Mouse (Mus musculus): ENCODE measurements around the gene Cdc42se1. TPM values are rescaled to one million over a fixed set of nuclear protein-coding genes. Genes with fewer than 3 reads are reported as not detected.

The Cdc42se1 gene
- polyA plus RNA-seq, 1 experiment from 2014 or later = 102 TPM

GRCm38 (mm10) chr3:95239022-95239421 lies 10.5 kb downstream of the Cdc42se1 start:
- no peak overlapping the region for H3K27ac ChIP-seq (ENCODE audit: low read depth, low read length)
- H3K36me3 ChIP-seq (ENCODE audit: control insufficient read depth, insufficient read depth, low read length) = peaks cover 32% of the 10 kb centered on the region
- no peaks in the 10 kb centered on the region for H3K27me3 ChIP-seq (replicated peaks; ENCODE audit: control insufficient read depth, insufficient read depth, low read length)
- no peak overlapping the region for H3K9ac ChIP-seq (ENCODE audit: low read depth, low read length)
- DNase-seq (ENCODE audit: low spot score) (no peak), ATAC-seq (replicated peaks; ENCODE audit: low FRiP score) (no peak)
- no peaks in the 10 kb centered on the region for H3K9me3 ChIP-seq (ENCODE audit: control insufficient read depth, low read length)
- 0 out of 2 replicates have a peak, but pooled peaks cover 7% of the 10 kb centered on the region for H3K4me1 ChIP-seq (replicated peaks; ENCODE audit: control insufficient read depth, insufficient read depth, low read length)
- WGBS = 82% methylated on average over 6 of the region's 6 CpGs
- H3K4me3 ChIP-seq (ENCODE audit: low read depth, low read length) = no peak overlapping the region
- no peak overlapping the region for H3K4me2 ChIP-seq

- DNase-seq (ENCODE audit: low spot score) (no peak), ATAC-seq (replicated peaks; ENCODE audit: low FRiP score) (no peak)
- H3K4me3 ChIP-seq (ENCODE audit: low read depth, low read length) = no peak overlapping the region
- no peaks in the 10 kb centered on the region for H3K27me3 ChIP-seq (replicated peaks; ENCODE audit: control insufficient read depth, insufficient read depth, low read length)
- H3K9me3 ChIP-seq (ENCODE audit: control insufficient read depth, low read length) = no peaks in the 10 kb centered on the region
- 83% methylated on average over 12 of the region's 12 CpGs for WGBS
- H3K27ac ChIP-seq (ENCODE audit: low read depth, low read length) = no peak overlapping the region
- peaks cover 25% of the 10 kb centered on the region for H3K36me3 ChIP-seq (ENCODE audit: control insufficient read depth, insufficient read depth, low read length)
- H3K9ac ChIP-seq (ENCODE audit: low read depth, low read length) = no peak overlapping the region
- 0 out of 2 replicates have a peak, but pooled peaks cover 7% of the 10 kb centered on the region for H3K4me1 ChIP-seq (replicated peaks; ENCODE audit: control insufficient read depth, insufficient read depth, low read length)
- 0 out of 2 replicates have a peak overlapping the region, but pooled peaks have one; percentile 1 for H3K4me2 ChIP-seq
Measured at GRCm38 (mm10) chr3:95239971-95240370, 11.4 kb downstream of the Cdc42se1 start.

GRCm38 (mm10) chr3:95240900-95241299 lies 12.4 kb downstream of the Cdc42se1 start:
- ATAC-seq (replicated peaks; ENCODE audit: low FRiP score) (peak; percentile 42; the same call in 1 of the 2 replicates), DNase-seq (ENCODE audit: low spot score) (no peak)
- H3K4me3 ChIP-seq (ENCODE audit: low read depth, low read length) = no peak overlapping the region; the same call in 1 of the 2 replicates
- H3K4me2 ChIP-seq = peak overlapping the region; percentile 54
- H3K9ac ChIP-seq (ENCODE audit: low read depth, low read length) = peak overlapping the region; percentile 5; the same call in 1 of the 2 replicates
- no peaks in the 10 kb centered on the region for H3K27me3 ChIP-seq (replicated peaks; ENCODE audit: control insufficient read depth, insufficient read depth, low read length)
- 0 out of 2 replicates have a peak, but pooled peaks cover 7% of the 10 kb centered on the region for H3K4me1 ChIP-seq (replicated peaks; ENCODE audit: control insufficient read depth, insufficient read depth, low read length)
- H3K9me3 ChIP-seq (ENCODE audit: control insufficient read depth, low read length) = no peaks in the 10 kb centered on the region
- no peak overlapping the region for H3K27ac ChIP-seq (ENCODE audit: low read depth, low read length)
- WGBS = 39% methylated on average over 17 of the region's 17 CpGs
- peaks cover 17% of the 10 kb centered on the region for H3K36me3 ChIP-seq (ENCODE audit: control insufficient read depth, insufficient read depth, low read length)

GRCm38 (mm10) chr3:95241498-95241897 lies 13.0 kb downstream of the Cdc42se1 start, which contains the start of gene Gm128:
TSS of gene Gm128 (minus strand) at chr3:95241598.
- Histone ChIP-seq H3K4me1 (replicated peaks; ENCODE audit: control insufficient read depth, insufficient read depth, low read length) (0 out of 2 replicates have a peak, but pooled peaks cover 7% of the 10 kb centered on the region), H3K4me2 (peak within 1 kb of the TSS; percentile 54), H3K9ac (ENCODE audit: low read depth, low read length) (peak within 1 kb of the TSS; percentile 5; the same call in 1 of the 2 replicates), H3K36me3 (ENCODE audit: control insufficient read depth, insufficient read depth, low read length) (peaks cover 14% of the 10 kb centered on the region), H3K27ac (ENCODE audit: low read depth, low read length) (no peak within 1 kb of the TSS), H3K4me3 (ENCODE audit: low read depth, low read length) (no peak within 1 kb of the TSS; the same call in 1 of the 2 replicates), H3K27me3 (replicated peaks; ENCODE audit: control insufficient read depth, insufficient read depth, low read length) (no peaks in the 10 kb centered on the region), H3K9me3 (ENCODE audit: control insufficient read depth, low read length) (no peaks in the 10 kb centered on the region)
- WGBS = 74% methylated on average over 7 of the region's 7 CpGs
- DNase-seq (ENCODE audit: low spot score) = no peak
- no peak for ATAC-seq (replicated peaks; ENCODE audit: low FRiP score)

GRCm38 (mm10) chr3:95243086-95243485 lies 14.6 kb downstream of the Cdc42se1 start:
- no peaks in the 10 kb centered on the region for H3K27me3 ChIP-seq (replicated peaks; ENCODE audit: control insufficient read depth, insufficient read depth, low read length)
- H3K9me3 ChIP-seq (ENCODE audit: control insufficient read depth, low read length) = no peaks in the 10 kb centered on the region
- WGBS = 82% methylated on average over 2 of the region's 2 CpGs
- ATAC-seq (replicated peaks; ENCODE audit: low FRiP score) (no peak), DNase-seq (ENCODE audit: low spot score) (no peak)
- no peak overlapping the region for H3K4me3 ChIP-seq (ENCODE audit: low read depth, low read length)
- H3K4me2 ChIP-seq = no peak overlapping the region
- H3K27ac ChIP-seq (ENCODE audit: low read depth, low read length) = no peak overlapping the region
- no peak overlapping the region for H3K9ac ChIP-seq (ENCODE audit: low read depth, low read length)
- H3K36me3 ChIP-seq (ENCODE audit: control insufficient read depth, insufficient read depth, low read length) = peaks cover 4% of the 10 kb centered on the region; the same call in 1 of the 2 replicates
- 0 out of 2 replicates have a peak, but pooled peaks cover 7% of the 10 kb centered on the region for H3K4me1 ChIP-seq (replicated peaks; ENCODE audit: control insufficient read depth, insufficient read depth, low read length)

- ATAC-seq (replicated peaks; ENCODE audit: low FRiP score) (no peak), DNase-seq (ENCODE audit: low spot score) (no peak)
- Histone ChIP-seq H3K4me1 (replicated peaks; ENCODE audit: control insufficient read depth, insufficient read depth, low read length) (no peaks in the 10 kb centered on the region), H3K4me2 (no peak overlapping the region), H3K4me3 (ENCODE audit: low read depth, low read length) (no peak overlapping the region), H3K36me3 (ENCODE audit: control insufficient read depth, insufficient read depth, low read length) (no peaks in the 10 kb centered on the region; the same call in 1 of the 2 replicates), H3K9ac (ENCODE audit: low read depth, low read length) (no peak overlapping the region), H3K9me3 (ENCODE audit: control insufficient read depth, low read length) (no peaks in the 10 kb centered on the region), H3K27me3 (replicated peaks; ENCODE audit: control insufficient read depth, insufficient read depth, low read length) (no peaks in the 10 kb centered on the region), H3K27ac (ENCODE audit: low read depth, low read length) (no peak overlapping the region)
- WGBS = 80% methylated on average over 5 of the region's 5 CpGs
Measured at GRCm38 (mm10) chr3:95246465-95247231, 18.1 kb downstream of the Cdc42se1 start.

GRCm38 (mm10) chr3:95247660-95248336 lies 19.3 kb downstream of the Cdc42se1 start:
- Histone ChIP-seq H3K9me3 (ENCODE audit: control insufficient read depth, low read length) (no peaks in the 10 kb centered on the region), H3K27me3 (replicated peaks; ENCODE audit: control insufficient read depth, insufficient read depth, low read length) (no peaks in the 10 kb centered on the region), H3K4me2 (no peak overlapping the region), H3K36me3 (ENCODE audit: control insufficient read depth, insufficient read depth, low read length) (peaks cover 1% of the 10 kb centered on the region; the same call in 1 of the 2 replicates), H3K27ac (ENCODE audit: low read depth, low read length) (no peak overlapping the region), H3K4me3 (ENCODE audit: low read depth, low read length) (no peak overlapping the region), H3K4me1 (replicated peaks; ENCODE audit: control insufficient read depth, insufficient read depth, low read length) (no peaks in the 10 kb centered on the region), H3K9ac (ENCODE audit: low read depth, low read length) (no peak overlapping the region)
- no peak for DNase-seq (ENCODE audit: low spot score)
- 41% methylated on average over 1 of the region's 1 CpGs for WGBS
- ATAC-seq (replicated peaks; ENCODE audit: low FRiP score) = no peak

- Histone ChIP-seq H3K4me1 (replicated peaks; ENCODE audit: control insufficient read depth, insufficient read depth, low read length) (no peaks in the 10 kb centered on the region), H3K27ac (ENCODE audit: low read depth, low read length) (no peak overlapping the region), H3K9me3 (ENCODE audit: control insufficient read depth, low read length) (no peaks in the 10 kb centered on the region), H3K4me3 (ENCODE audit: low read depth, low read length) (no peak overlapping the region), H3K36me3 (ENCODE audit: control insufficient read depth, insufficient read depth, low read length) (peaks cover 9% of the 10 kb centered on the region; the same call in 1 of the 2 replicates), H3K4me2 (no peak overlapping the region), H3K27me3 (replicated peaks; ENCODE audit: control insufficient read depth, insufficient read depth, low read length) (no peaks in the 10 kb centered on the region), H3K9ac (ENCODE audit: low read depth, low read length) (no peak overlapping the region)
- WGBS = 84% methylated on average over 5 of the region's 5 CpGs
- ATAC-seq (replicated peaks; ENCODE audit: low FRiP score) = no peak
- DNase-seq (ENCODE audit: low spot score) = no peak
Measured at GRCm38 (mm10) chr3:95250361-95250760, 21.8 kb downstream of the Cdc42se1 start.
